Comparison of ENCODE assay signal across 17 mouse cellular contexts in genomic region chr11:17075656-17076055, GRCm38 (mm10).
"Had no signal": no experiment of that assay in that cellular context is flagged by ENCODE, and none has a peak within 500 bp of the region (broad histone marks: within the 10 kb centered on the region; RNA-seq: fewer than 3 reads in every experiment).

No protein-coding gene starts in this region.

- H3K27me3 ChIP-seq: liver, embryonic 13.5 days; stomach, embryonic 15.5 days had no signal

- H3K36me3 ChIP-seq: limb, embryonic 10.5 days; limb, embryonic 13.5 days; liver, embryonic 13.5 days; stomach, embryonic 15.5 days had no signal

- H3K9ac ChIP-seq: limb, embryonic 13.5 days; liver, embryonic 13.5 days; stomach, embryonic 15.5 days had no signal

- H3K4me1 ChIP-seq: limb, embryonic 10.5 days; limb, embryonic 13.5 days; liver, embryonic 13.5 days; stomach, embryonic 15.5 days had no signal

- H3K9me3 ChIP-seq: limb, embryonic 10.5 days; limb, embryonic 13.5 days; liver, embryonic 13.5 days; stomach, embryonic 15.5 days had no signal

- DNase-seq: kidney, postnatal 25 days; layer of hippocampus, adult 9-11 months; liver; liver, embryonic 13.5 days; lung, adult 2 months; lung, postnatal 14 days; lung, postnatal 4 days; midbrain, embryonic 14.5 days; right cerebral cortex, postnatal 4 days; spleen, adult 18-20 months; thymus, postnatal 25 days had no signal

- H3K4me2 ChIP-seq: limb, embryonic 13.5 days; liver, embryonic 13.5 days; midbrain, embryonic 11.5 days; stomach, embryonic 15.5 days had no signal

- H3K27ac ChIP-seq: kidney, postnatal 0 days; layer of hippocampus, adult 2 months; limb, embryonic 10.5 days; limb, embryonic 13.5 days; liver, embryonic 13.5 days; stomach, embryonic 15.5 days had no signal

- H3K4me3 ChIP-seq: layer of hippocampus, adult 2 months; limb, embryonic 10.5 days; limb, embryonic 13.5 days; liver, embryonic 13.5 days; stomach, embryonic 15.5 days had no signal
